Mouse (Mus musculus) WW6 (cell line): Measurements from ENCODE around the gene Grik4.
"Not testable (repeated sequence)": the region's sequence is repeated elsewhere in the genome, so short reads cannot be mapped to it uniquely, and the experiment has no call there.

Experiments
- DNase-seq: peaks from one replicate; pipeline ENCODE4 v3.0.0-alpha.2; 2013; ENCODE audit warnings: low read depth, low spot score

The Grik4 gene

GRCm38 (mm10) chr9:42943781-42944535 lies at the start of gene Grik4:
TSS of gene Grik4 (minus strand) at chr9:42944493.
- no peak for DNase-seq

GRCm38 (mm10) chr9:42993659-42994058 lies 49.4 kb upstream of the Grik4 start:
- DNase-seq: no peak

GRCm38 (mm10) chr9:42987988-42988387 lies 43.7 kb upstream of the Grik4 start:
- DNase-seq: no peak

- no peak for DNase-seq
These were observed 24.7 kb upstream of the Grik4 start for GRCm38 (mm10) chr9:42968894-42969521.

GRCm38 (mm10) chr9:42967731-42968130 lies 23.4 kb upstream of the Grik4 start:
- no peak for DNase-seq

- DNase-seq: not testable (repeated sequence)
These were observed 20.5 kb upstream of the Grik4 start for GRCm38 (mm10) chr9:42964809-42965208.

GRCm38 (mm10) chr9:42964366-42964765 lies 20.1 kb upstream of the Grik4 start:
- no peak for DNase-seq

- DNase-seq: no peak
These were observed 18.2 kb upstream of the Grik4 start for GRCm38 (mm10) chr9:42962506-42962905.

- no peak for DNase-seq
These were observed 14.1 kb upstream of the Grik4 start for GRCm38 (mm10) chr9:42958401-42958800.

- DNase-seq: no peak
These were observed 4.1 kb upstream of the Grik4 start for GRCm38 (mm10) chr9:42948381-42948780.

- no peak for DNase-seq
These were observed 881 bp upstream of the Grik4 start for GRCm38 (mm10) chr9:42945174-42945573.

GRCm38 (mm10) chr9:42944536-42945006 lies 278 bp upstream of the Grik4 start:
- DNase-seq: peak; percentile 73

- no peak for DNase-seq
These were observed 1.2 kb downstream of the Grik4 start for GRCm38 (mm10) chr9:42943057-42943529.

- no peak for DNase-seq
These were observed 2.1 kb downstream of the Grik4 start for GRCm38 (mm10) chr9:42942148-42942547.

GRCm38 (mm10) chr9:42932146-42932545 lies 12.1 kb downstream of the Grik4 start:
- DNase-seq: no peak

GRCm38 (mm10) chr9:42927498-42927897 lies 16.8 kb downstream of the Grik4 start:
- no peak for DNase-seq

- no peak for DNase-seq
These were observed 17.7 kb downstream of the Grik4 start for GRCm38 (mm10) chr9:42926564-42926963.

GRCm38 (mm10) chr9:42921830-42922229 lies 22.5 kb downstream of the Grik4 start:
- DNase-seq: no peak

- no peak for DNase-seq
These were observed 24.1 kb downstream of the Grik4 start for GRCm38 (mm10) chr9:42920190-42920589.

- no peak for DNase-seq
These were observed 26.4 kb downstream of the Grik4 start for GRCm38 (mm10) chr9:42917911-42918310.

- no peak for DNase-seq
These were observed 31.1 kb downstream of the Grik4 start for GRCm38 (mm10) chr9:42913201-42913600.

GRCm38 (mm10) chr9:42908657-42909313 lies 35.5 kb downstream of the Grik4 start:
- DNase-seq: no peak
